Mouse (Mus musculus): ENCODE measurements around the gene Tmem35b.
A peak's percentile ranks its signal among the peaks of the same experiment; 100 is the strongest.
"Not testable (repeated sequence)": the region's sequence is repeated elsewhere in the genome, so short reads cannot be mapped to it uniquely, and the experiment has no call there.

Gene Tmem35b

DNA sequence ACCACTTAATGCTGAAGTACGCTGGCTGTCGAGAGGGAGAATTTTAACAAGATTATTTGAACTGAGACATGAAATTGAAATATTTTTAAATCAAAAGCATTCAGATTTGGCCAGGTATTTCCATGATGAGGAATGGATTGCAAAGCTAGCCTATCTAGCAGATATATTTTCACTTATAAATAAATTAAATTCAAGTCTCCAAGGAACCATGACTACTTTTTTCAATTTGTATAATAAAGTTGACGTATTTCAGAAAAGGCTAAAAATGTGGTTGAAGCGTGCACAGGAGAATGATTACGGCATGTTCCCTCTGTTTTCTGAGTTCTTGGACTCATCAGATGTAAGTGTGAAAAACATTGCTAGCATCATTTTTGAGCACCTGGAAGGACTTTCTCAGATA, at the start of gene Tmem35b:
Gene Tmem35b (plus strand): TSS at position 301 of the 400 bp plus-strand sequence.
- DNase-seq (ENCODE audit: low read depth, low spot score) = no peak

DNA sequence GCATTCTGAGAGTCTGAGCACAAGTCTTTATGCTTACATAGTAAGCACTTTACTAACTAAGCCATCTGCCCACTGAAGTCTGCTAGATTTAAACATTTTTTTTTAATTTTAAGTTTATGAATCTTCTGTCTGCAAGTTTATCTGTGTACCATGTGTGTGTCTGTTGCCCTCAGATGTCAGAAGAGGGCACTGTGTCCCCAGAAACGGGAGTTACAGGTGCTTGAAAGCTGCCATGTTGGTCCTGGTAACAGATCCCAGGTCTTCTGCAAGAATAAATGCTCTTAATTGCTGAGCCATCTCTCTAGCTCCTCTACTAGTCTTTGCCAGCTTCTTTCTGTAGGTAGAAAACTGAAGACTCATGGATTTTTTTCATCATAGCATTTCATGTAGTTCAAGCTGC, 48.6 kb upstream of the Tmem35b start:
- DNase-seq (ENCODE audit: low read depth, low spot score) = no peak

GRCm38 (mm10) chr4:127076875-127077548, 46.5 kb upstream of the Tmem35b start, which contains the start of gene Zmym6:
Gene Zmym6, plus strand, starts transcription at chr4:127077383.
- DNase-seq (ENCODE audit: low read depth, low spot score) = peak; percentile 74

DNA sequence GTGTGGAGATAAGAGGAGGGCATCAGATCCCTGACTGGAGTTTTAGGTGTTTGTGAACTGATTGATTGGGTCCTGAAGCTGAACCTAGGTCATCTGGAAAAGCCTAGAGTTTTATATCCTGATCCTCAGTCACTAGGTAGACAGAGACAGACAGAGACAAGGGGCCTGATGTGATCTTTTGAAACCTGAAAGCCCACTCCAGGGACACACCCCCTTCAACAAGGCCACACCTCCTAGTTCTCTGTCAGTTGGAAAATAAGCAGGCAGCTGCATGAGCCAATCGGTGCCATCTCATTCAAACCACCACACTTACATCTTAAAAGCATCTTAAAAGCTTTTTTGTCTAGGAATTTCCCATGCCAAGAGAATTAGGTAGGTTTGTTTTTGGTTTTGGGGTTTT, 42.7 kb upstream of the Tmem35b start:
- DNase-seq (ENCODE audit: low read depth, low spot score) = no peak

- DNase-seq (ENCODE audit: low read depth, low spot score) = no peak
These were observed 40.4 kb upstream of the Tmem35b start for GRCm38 (mm10) chr4:127083131-127083530.

DNA sequence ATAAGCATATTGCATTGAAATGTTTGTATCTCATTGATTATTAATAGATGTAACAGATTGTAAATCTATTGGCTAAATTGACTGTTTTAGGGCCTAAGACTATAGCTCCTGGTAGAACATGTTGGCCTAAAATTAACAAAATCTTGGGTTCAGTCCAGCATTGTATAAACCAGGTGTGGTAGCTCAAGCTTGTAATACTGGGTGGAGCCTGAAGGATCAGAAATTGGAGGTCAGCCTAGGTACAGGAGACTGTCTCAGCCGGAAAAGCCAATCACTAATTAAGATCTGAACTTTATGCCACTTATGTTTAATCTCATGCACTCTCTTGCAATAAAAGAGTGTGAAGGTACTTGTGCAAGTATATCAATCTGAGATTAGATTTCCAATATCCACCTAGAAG, 37.7 kb upstream of the Tmem35b start:
- DNase-seq (ENCODE audit: low read depth, low spot score) = no peak

DNA sequence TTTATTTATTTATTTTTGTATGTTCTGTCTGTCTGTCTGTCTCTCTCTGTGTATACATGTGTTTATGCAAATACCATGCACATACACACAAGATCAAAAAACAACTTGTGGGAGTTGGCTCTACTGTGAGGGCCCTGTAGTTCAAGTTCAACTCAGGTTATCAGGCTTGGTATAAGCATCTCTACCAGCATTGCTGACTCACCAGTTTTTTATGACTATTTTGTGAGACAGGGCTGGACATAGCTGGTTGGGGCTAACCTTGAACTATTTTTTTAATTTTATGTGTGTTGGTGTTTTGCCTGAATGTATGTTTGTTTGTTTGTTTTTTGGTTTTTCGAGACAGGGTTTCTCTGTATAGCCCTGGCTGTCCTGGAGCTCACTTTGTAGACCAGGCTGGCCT, 32.3 kb upstream of the Tmem35b start:
- DNase-seq (ENCODE audit: low read depth, low spot score) = no peak

DNA sequence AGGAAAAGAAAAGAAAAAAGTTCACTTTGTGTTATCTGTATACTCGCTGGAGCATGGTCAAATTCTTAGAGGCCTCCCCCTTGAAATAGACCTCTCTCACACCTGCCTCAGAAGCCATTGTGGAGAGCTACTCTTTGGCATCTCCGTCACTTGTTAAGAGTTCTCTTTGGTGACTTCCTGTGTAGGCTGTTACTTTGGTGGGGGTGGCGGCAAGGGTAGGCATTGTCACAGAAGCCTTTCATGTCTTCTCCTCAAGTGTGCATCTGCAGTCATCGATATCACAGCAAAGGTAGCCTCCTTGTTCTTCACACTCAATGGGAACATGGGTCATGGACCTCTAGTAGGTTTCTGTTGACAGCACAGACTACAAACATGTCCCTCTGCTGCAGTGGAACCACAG, 28.4 kb upstream of the Tmem35b start:
- no peak for DNase-seq (ENCODE audit: low read depth, low spot score)

GRCm38 (mm10) chr4:127099552-127099951, 23.9 kb upstream of the Tmem35b start:
- not testable (repeated sequence) for DNase-seq (ENCODE audit: low read depth, low spot score)

GRCm38 (mm10) chr4:127107566-127107965, 15.9 kb upstream of the Tmem35b start:
- DNase-seq (ENCODE audit: low read depth, low spot score) = no peak

DNA sequence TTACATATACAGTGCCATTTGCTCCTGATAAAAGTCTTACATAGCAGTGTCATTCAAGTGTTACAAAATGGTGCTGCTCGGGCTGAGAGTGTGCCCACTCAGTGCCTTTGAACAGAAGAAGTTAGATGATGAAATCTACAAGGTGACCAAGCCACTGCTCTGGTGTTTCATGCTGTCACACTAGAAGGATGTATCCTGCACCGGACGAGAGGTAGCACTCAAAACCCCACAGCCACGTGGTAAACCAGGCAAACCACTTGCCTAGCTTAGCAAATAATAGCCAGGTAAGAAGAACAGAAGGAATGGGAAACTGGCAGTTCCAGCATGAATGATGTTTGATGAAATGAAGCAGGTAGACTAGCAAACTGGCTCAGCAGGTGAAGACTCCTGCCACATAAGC, 12.9 kb upstream of the Tmem35b start:
- no peak for DNase-seq (ENCODE audit: low read depth, low spot score)

DNA sequence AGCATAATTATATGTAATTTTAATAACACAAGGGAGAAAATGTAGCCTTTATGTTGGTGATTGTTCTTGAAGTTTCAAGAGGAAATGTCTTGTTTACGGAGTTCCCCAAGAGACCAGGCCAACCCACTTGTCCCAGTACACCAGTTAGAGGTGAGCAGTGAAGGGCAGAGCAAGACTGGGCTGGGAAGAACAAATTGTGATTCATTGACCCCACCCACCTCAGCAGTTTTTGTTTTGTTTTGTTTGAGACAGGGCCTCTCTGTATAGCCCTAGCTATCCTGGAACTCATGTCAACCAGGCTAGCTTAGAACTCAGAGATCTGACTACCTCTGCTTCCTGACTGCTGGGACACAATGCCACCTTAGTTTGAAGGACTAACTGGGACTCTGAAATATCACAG, 840 bp downstream of the Tmem35b start:
- DNase-seq (ENCODE audit: low read depth, low spot score) = no peak

DNA sequence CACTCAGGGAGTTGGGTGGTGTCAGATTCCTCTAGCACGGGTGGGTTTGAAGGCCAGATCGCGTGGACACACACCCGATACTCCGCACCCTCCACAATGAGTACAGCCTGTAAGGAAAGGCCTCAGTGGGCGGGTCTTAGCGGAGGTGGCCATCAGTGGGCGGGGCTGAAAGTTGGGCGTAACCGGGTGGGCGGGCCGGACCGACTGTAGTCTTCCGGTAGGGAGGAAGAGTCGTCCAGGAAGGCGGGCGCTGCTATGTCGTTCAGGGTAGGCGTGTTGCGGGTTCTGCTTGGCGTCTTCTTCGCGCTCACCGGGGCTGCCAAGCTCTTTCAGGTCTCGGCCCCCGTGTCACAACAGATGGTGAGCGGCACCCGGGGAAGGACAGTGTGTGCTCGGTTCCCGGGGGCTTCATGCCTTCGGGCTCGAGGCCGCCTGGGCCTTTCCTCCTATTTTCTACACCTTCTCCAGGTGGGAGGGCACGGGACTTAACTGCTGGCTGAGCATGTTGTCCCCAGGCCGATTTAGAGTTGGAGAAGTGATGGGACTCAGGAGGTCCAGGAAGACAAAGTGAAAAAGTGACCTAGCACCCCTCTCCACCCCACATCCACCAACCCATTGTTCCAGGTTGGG, 2.5 kb downstream of the Tmem35b start:
- peak; percentile 78 for DNase-seq (ENCODE audit: low read depth, low spot score)

GRCm38 (mm10) chr4:127134687-127135086, 11.2 kb downstream of the Tmem35b start:
- DNase-seq (ENCODE audit: low read depth, low spot score) = no peak

GRCm38 (mm10) chr4:127137591-127137990, 14.1 kb downstream of the Tmem35b start:
- DNase-seq (ENCODE audit: low read depth, low spot score) = no peak

DNA sequence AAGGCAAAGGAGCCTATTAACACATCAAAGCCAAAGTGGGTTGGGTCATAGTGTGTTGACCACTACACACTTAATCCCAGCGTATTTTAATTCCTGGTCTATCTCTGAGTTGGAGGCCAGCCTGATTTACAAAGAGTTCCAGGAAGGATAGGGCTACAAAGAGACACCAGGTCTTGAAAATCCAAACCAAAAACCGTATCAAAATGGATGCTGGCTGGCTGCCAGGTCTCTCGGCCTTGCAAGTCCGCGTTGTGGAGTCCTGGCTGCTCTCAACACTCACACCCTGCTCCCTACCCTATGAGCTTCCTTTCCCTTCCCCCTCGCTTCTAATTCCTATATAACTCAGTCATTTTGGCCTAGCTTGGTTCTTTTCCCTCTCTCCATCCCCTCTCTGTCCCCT, 15.0 kb downstream of the Tmem35b start:
- DNase-seq (ENCODE audit: low read depth, low spot score) = no peak

- no peak for DNase-seq (ENCODE audit: low read depth, low spot score)
These were observed 26.5 kb downstream of the Tmem35b start for GRCm38 (mm10) chr4:127150031-127150430.

- DNase-seq (ENCODE audit: low read depth, low spot score) = no peak
These were observed 29.9 kb downstream of the Tmem35b start for GRCm38 (mm10) chr4:127153345-127153744.

- no peak for DNase-seq (ENCODE audit: low read depth, low spot score)
These were observed 32.3 kb downstream of the Tmem35b start for GRCm38 (mm10) chr4:127155757-127156156.

DNA sequence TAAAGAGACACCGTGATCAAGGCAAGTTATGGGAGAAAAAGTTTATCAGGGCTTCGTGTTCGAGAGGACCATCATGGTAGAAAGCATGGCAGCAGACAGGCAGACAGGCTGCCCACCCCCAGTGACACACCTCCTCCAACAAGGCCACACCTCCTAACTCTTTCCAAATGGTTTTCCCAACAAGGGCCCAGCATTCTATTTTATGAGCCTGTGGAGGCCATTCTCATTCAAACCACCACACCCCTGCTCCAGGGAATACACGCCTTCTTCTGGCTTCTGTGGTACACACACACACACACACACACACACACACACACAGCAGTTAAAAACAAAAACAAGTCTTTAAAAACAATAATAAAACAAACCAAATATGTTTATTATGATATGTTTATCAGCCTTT, 34.3 kb downstream of the Tmem35b start:
- DNase-seq (ENCODE audit: low read depth, low spot score) = no peak

DNA sequence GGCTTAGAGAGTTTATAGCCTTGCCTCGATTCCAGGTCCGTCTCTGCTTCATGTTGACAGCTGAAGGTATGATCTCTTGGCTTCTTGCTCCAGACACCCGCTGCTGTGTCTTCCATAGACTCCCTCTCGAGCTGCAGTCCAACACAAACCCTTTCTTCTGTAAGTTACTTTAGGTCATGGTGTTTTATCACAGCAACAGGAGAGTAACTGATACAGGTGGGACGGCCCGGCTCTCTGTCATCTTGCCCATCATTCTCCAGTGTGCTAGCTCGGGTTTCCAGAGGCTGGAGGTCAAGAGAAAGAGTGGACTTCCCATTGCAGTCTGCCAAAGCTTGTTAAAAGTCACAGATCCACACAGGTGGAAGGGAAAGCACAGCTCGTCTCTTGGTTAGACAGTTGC, 40.4 kb downstream of the Tmem35b start:
- no peak for DNase-seq (ENCODE audit: low read depth, low spot score)

GRCm38 (mm10) chr4:127167096-127167495, 43.6 kb downstream of the Tmem35b start:
- DNase-seq (ENCODE audit: low read depth, low spot score) = no peak

DNA sequence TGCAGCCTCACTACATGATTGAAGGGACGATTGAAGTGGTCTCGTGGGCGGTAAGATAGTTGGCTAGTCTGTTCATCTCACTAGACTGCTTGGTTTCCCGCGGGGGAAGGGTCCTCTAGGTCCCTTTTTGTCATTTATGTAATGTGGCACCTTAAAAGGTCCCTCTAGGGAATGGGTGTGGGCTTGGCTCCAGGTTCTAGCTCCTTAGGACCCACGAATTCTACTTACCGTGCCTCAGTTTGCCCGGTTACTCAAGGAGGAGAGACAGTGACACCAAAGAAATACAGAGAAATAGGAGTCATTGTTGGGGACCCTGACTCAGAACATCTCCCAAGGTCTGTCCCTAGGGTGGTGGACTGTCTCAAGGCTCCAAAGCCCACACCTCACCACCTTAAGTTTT, 44.2 kb downstream of the Tmem35b start:
- DNase-seq (ENCODE audit: low read depth, low spot score) = no peak

Data from c-Kit-negative CD71-positive TER-119-positive erythroid progenitor cells, embryonic 14.5 days (primary cell).